Mouse (Mus musculus): ENCODE measurements at regions not wholly inside any gene's neighbourhood (a gene's known extent, or its start where the extent isn't known, plus 50 kb on each side); places are given as distances from the start of the nearest gene placed in this dataset.
A peak's percentile ranks its signal among the peaks of the same experiment; 100 is the strongest.
"Not testable (repeated sequence)": the region's sequence is repeated elsewhere in the genome, so short reads cannot be mapped to it uniquely, and the experiment has no call there.

- DNase-seq (ENCODE audit: extremely low spot score in 1 of 2, low spot score in 1 of 2): no peak
Measured at GRCm38 (mm10) chr15:87818566-87818965, 274.5 kb downstream of the Fam19a5 start.

- DNase-seq (ENCODE audit: extremely low spot score in 1 of 2, low spot score in 1 of 2): no peak
Measured at GRCm38 (mm10) chr15:87842097-87842496, 298.0 kb downstream of the Fam19a5 start.

GRCm38 (mm10) chr15:87859069-87859468, 315.0 kb downstream of the Fam19a5 start:
- DNase-seq (ENCODE audit: extremely low spot score in 1 of 2, low spot score in 1 of 2): no peak

- peak in 1 of 2 experiments; percentile 12 for DNase-seq (ENCODE audit: extremely low spot score in 1 of 2, low spot score in 1 of 2)
Measured at GRCm38 (mm10) chr15:87876286-87876899, 332.3 kb downstream of the Fam19a5 start.

- DNase-seq (ENCODE audit: extremely low spot score in 1 of 2, low spot score in 1 of 2): no peak
Measured at GRCm38 (mm10) chr15:87890903-87891302, 346.8 kb downstream of the Fam19a5 start.

- not testable (repeated sequence) for DNase-seq (ENCODE audit: extremely low spot score in 1 of 2, low spot score in 1 of 2)
Measured at GRCm38 (mm10) chr15:87894866-87895265, 350.8 kb downstream of the Fam19a5 start.

GRCm38 (mm10) chr15:87898655-87899054, 354.6 kb downstream of the Fam19a5 start:
- no peak for DNase-seq (ENCODE audit: extremely low spot score in 1 of 2, low spot score in 1 of 2)

GRCm38 (mm10) chr15:87904436-87904835, 360.3 kb downstream of the Fam19a5 start:
- DNase-seq (ENCODE audit: extremely low spot score in 1 of 2, low spot score in 1 of 2): no peak

GRCm38 (mm10) chr15:87906310-87906709, 362.2 kb downstream of the Fam19a5 start:
- DNase-seq (ENCODE audit: extremely low spot score in 1 of 2, low spot score in 1 of 2): no peak

GRCm38 (mm10) chr15:87922091-87922490, 378.0 kb downstream of the Fam19a5 start:
- peak in 1 of 2 experiments; percentile 63 for DNase-seq (ENCODE audit: extremely low spot score in 1 of 2, low spot score in 1 of 2)

GRCm38 (mm10) chr15:87922781-87923446, 378.8 kb downstream of the Fam19a5 start:
- no peak for DNase-seq (ENCODE audit: extremely low spot score in 1 of 2, low spot score in 1 of 2)

- DNase-seq (ENCODE audit: extremely low spot score in 1 of 2, low spot score in 1 of 2): peak in 1 of 2 experiments; percentile 45
Measured at GRCm38 (mm10) chr15:87923906-87924305, 379.8 kb downstream of the Fam19a5 start.

- no peak for DNase-seq (ENCODE audit: extremely low spot score in 1 of 2, low spot score in 1 of 2)
Measured at GRCm38 (mm10) chr15:87936041-87936440, 391.9 kb downstream of the Fam19a5 start.

- peak; percentile 25 to 86 for DNase-seq (ENCODE audit: extremely low spot score in 1 of 2, low spot score in 1 of 2)
Measured at GRCm38 (mm10) chr15:87940837-87941236, 396.7 kb downstream of the Fam19a5 start.

GRCm38 (mm10) chr15:87952531-87952930, 408.4 kb downstream of the Fam19a5 start:
- DNase-seq (ENCODE audit: extremely low spot score in 1 of 2, low spot score in 1 of 2): no peak

GRCm38 (mm10) chr15:87955685-87956256, 411.7 kb downstream of the Fam19a5 start:
- no peak for DNase-seq (ENCODE audit: extremely low spot score in 1 of 2, low spot score in 1 of 2)

- no peak for DNase-seq (ENCODE audit: extremely low spot score in 1 of 2, low spot score in 1 of 2)
Measured at GRCm38 (mm10) chr15:87958866-87959265, 414.8 kb downstream of the Fam19a5 start.

- no peak for DNase-seq (ENCODE audit: extremely low spot score in 1 of 2, low spot score in 1 of 2)
Measured at GRCm38 (mm10) chr15:87972641-87973040, 428.5 kb downstream of the Fam19a5 start.

GRCm38 (mm10) chr15:87987322-87987985, 443.4 kb downstream of the Fam19a5 start:
- DNase-seq (ENCODE audit: extremely low spot score in 1 of 2, low spot score in 1 of 2): no peak

GRCm38 (mm10) chr15:87994546-87994945, 450.4 kb downstream of the Fam19a5 start:
- peak in 1 of 2 experiments; percentile 41 for DNase-seq (ENCODE audit: extremely low spot score in 1 of 2, low spot score in 1 of 2)

GRCm38 (mm10) chr15:88017076-88017475, 473.0 kb downstream of the Fam19a5 start:
- DNase-seq (ENCODE audit: extremely low spot score in 1 of 2, low spot score in 1 of 2): peak in 1 of 2 experiments; percentile 18
